Mouse (Mus musculus) R1 (cell line): ENCODE measurements around the gene Aldh4a1.

Experiments
- DNase-seq: peaks from one replicate; pipeline ENCODE4 v3.0.0-alpha.2; 2018; ENCODE audit warnings: low read depth, low spot score

Aldh4a1 gene

DNA sequence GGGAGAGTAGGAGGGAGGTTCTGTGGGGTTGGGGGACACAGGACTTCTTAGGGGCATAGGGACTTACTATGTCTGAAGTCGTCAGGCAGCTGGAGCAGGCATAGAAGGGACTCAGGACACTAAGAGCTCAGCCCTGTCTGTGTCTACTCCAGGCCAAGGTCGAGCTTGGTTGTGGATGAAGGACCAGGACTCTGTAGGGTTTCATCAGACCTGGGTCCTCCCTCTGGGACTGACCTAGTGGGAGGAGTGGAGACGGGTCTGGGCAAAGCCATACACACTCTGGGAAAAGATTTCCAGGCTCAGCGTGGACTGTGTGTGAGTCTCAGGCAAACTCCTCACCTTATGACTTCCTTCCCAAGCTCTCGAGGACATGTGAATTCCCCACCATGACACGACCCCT is 2.9 kb upstream of the Aldh4a1 start:
- DNase-seq, result no peak

DNA sequence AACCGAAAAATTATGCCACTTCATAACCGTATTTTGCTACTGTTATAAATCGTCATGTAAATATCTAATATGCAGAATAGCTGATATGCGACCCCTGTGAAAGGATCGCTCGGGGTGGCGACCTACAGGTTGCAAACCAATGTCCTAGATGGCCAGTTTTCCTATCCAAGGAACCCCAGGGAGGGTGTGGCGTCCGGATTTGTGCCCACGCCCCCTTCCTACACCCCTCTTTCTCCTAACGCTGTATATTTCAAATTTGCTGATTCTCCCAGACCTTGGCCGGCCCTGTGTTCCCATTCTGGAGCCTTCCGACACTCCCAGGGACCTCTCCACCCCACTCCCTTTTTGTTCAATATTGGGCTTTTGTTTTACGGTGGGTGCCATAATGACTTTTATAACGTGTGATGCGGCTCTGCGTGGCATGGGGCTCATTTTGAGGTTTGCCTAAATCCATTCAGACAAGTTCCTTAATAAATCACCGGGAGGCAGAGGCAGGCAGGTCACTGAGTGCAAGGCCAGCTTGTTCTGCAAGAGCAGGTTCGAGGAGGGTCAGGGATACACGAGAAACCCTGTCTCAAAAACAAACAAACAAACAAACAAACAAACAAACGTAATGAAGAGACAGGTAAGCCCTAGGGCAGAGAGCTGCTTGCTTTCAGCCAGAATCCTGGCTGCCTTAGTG is 909 bp downstream of the Aldh4a1 start:
- no peak for DNase-seq

DNA sequence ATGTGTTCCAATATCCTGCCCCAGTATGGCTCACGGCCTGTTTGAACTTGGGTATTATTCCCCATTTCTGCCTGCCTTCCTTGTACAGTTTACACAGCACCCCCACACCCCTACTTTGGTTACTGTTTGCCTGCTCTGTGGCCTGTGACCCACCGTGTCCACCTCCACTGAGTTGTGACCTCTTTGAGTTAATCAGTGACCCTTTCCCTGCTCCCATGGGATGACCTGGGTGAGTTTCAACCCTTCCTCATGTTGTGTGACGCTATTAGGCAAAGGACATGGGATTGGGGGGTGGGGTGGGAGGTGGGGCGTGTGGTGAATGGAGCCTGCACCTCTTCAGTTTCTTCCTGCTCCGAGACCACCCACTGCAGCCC is 1.4 kb downstream of the Aldh4a1 start:
- DNase-seq, result no peak

GRCm38 (mm10) chr4:139624706-139625105 is 2.0 kb downstream of the Aldh4a1 start:
- no peak for DNase-seq

DNA sequence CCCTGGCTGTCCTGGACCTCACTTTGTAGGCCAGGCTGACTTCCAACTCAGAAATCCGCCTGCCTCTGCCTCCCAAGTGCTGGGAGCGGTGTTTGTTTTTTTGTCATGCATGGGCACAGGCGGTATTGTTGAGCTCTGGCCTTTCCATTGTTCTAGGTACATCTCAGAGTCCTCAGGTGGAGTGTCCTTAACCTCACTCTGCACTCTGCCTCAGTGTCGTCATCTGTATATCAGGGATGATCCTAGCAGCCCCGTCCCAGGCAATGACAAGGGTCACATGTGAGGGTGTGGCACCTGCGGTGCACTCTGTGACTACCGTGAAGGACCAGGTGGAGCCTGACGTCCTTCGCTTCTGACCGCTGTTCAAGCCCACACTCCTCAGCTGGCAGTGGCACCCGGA is 4.7 kb downstream of the Aldh4a1 start:
- peak; percentile 53 for DNase-seq

GRCm38 (mm10) chr4:139630171-139630570 is 7.5 kb downstream of the Aldh4a1 start:
- peak; percentile 75 for DNase-seq

DNA sequence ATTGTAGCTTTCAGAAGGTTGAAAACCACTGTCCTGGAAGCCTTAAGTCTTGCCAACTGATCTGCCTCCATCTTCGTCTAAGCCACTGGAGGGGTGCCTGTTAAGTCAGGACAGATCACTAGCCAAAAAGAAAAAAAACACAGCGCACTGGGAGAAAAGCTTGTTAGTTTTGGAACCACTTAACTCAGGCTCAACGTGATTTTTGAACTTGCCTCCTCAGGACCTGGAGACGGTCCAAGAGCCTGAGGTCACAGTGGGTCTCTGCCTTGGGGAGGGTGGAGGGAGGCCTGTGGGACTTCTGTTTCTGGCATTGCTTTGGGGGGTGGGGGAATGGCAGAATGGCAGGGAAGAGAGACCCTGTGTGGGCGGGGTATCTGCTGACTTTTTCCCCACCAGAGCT is 8.5 kb downstream of the Aldh4a1 start:
- no peak for DNase-seq

DNA sequence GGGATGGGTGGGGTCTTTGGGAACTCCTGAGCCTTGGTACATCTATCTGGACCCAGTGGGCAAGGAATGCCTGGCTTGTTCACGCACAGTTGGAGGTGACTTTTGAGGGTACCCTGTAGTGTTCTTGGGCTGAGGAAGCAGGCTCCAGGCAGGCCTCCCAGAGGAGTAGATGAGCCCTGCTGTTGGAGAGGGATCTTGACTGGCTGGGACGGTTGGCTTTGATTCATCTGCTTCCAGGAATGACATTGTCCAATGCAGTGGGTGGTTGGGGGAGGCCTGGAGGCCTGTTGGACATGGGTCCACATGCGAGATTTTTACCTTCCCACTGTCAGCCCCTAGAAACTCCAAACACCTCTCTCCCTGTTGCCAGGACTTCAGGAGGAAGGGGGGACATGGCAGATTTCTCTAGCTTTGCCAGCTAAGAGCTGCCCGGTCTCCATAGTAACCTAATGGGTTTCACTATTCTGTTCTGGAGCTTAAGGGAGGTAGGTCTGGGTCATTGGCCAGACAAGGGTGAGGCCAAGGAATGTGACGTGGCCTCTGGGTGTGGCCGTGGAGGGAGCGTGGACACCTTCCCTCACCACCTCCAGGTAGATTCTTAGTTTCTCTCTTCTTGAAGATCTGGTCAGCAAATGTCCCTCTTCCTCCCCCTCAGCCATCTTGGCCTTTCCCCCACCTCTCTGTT is 9.0 kb downstream of the Aldh4a1 start:
- no peak for DNase-seq

- DNase-seq, result no peak
Observed at GRCm38 (mm10) chr4:139632254-139632580, 9.6 kb downstream of the Aldh4a1 start.

- peak; percentile 59 for DNase-seq
Observed at GRCm38 (mm10) chr4:139636373-139636772, 13.7 kb downstream of the Aldh4a1 start.

GRCm38 (mm10) chr4:139637847-139638246 is 15.2 kb downstream of the Aldh4a1 start:
- no peak for DNase-seq

DNA sequence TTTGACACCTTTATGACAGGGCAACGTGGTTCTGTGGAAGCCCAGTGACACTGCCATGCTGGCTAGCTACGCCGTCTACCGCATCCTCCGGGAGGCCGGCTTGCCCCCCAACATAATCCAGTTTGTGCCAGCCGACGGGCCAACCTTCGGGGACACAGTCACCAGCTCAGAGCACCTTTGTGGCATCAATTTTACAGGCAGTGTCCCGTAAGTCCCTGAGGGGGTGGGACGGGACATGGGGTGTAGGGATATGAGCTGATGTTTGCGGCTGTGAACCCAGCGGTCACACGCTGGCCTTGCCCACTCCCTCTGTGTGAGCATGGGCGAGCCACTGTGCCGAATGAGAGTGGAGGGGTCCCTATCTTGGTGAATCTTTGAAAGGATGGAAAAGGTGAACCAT is 15.7 kb downstream of the Aldh4a1 start:
- DNase-seq, result no peak

DNA sequence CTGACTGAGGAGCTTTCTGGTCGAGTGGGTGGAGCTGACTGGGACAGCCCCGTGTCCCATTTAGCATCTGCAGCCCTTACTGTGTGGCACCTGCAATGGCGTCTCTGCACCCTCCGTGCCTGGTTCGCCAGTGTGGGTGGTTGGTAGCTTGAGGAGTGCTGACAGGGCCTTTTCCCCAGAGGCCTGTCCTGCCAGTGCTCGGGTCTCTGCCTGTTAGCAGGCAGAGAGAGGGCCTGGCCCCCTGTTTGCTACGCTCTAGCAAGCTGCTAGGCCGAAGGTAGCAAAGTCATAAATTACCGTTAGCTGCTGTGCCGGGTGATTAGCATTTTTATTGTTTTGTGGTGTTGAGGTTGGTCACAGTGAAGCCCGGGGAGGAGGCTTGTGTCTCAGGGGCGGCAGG is 17.1 kb downstream of the Aldh4a1 start:
- no peak for DNase-seq

- no peak for DNase-seq
Observed at GRCm38 (mm10) chr4:139640333-139640732, 17.7 kb downstream of the Aldh4a1 start.

DNA sequence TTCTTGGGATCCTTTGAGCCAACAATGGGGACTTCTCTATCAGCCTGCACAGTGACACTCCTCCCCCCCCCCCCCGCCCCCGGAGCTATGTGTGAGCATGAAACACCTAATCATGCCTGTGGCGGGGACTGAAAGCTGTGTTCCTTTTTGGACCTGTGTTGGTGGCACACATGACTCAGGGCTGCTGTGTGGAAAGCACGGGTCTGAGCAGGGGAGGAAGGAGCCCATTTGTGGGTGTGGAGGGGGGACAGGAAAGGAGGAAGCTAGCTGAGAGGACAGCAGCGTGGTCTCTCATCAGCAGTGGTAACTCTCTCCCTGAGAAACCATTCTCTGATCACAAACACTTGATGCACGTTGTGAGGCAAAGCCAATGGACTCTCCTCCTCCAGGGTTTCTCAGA is 18.1 kb downstream of the Aldh4a1 start:
- DNase-seq, result no peak

GRCm38 (mm10) chr4:139641829-139642425 is 19.3 kb downstream of the Aldh4a1 start:
- DNase-seq, result peak; percentile 85

DNA sequence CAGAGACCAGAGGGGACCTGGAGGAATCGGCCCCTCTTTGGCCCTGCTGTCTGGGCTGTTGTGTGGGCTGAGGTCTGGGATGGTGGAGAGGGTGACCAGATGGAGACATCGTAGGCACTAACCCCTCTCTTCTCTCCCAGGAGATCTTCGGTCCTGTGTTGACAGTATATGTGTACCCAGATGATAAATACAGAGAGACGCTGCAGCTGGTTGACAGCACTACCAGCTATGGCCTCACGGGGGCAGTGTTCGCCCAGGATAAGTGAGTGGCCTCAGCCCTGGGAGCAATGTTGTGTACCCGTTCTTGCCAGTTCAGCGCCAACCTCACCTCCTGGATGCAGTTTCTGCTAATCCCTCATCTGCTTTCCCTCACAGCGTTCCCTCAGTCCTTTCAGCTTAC is 21.3 kb downstream of the Aldh4a1 start:
- DNase-seq, result peak; percentile 73

DNA sequence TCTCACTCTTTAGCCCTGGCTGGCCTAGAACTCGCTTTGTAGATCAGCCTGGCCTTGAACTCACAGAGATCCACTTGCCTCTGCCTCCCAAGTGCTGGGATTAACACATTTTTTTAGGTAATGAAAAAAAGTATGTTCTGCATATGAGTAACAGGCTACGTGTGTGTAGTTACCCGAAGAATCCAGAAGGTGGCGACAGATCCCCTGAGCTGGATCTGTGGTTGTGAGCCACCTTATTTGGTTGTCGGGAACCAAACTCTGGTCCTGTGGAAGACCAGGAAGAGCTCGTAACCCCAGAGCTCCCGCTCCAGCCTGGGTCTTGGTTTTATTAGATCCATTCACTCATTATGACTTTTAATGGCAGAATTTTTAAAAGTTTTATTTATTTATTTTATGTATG is 24.2 kb downstream of the Aldh4a1 start:
- DNase-seq, result peak; percentile 79

- no peak for DNase-seq
Observed at GRCm38 (mm10) chr4:139650086-139650743, 27.5 kb downstream of the Aldh4a1 start.

DNA sequence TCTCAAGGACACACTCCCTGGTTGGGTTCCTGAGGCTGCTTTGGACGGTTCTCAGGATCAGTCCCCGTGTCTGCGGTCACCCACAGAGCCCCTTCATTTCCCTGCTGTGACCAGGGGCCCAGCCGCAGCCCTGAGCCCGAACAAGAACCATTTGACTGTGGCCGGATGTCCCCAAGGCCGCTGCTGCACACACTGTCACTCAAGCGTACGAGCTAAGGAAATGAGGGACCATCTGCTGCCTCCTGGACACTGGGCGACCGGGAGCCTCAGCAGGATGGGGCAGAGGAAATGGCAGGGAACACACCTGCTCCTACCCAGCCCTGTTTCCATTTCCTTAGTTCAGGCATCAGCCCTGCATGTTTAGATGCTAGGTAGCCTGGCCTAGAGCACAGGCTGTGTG is 28.2 kb downstream of the Aldh4a1 start:
- DNase-seq, result no peak

DNA sequence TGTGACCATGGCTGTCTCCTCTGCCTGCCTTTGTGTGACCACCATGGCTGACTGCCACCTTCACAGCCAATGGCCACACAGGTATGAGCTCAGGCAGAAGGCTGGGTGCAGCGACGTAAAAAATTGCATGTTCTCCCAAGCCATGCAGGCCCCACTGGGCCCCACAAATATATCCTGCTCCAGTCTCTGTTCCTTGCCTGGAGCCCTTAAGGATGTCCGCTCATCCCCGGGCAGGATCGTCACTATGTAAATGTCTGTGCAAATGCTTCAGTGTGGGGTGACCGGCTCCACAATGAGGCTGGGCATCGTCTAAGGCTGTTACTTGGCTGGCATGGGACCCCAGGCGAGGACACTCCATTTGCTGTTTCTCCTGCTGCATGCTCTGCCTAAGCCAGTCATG is 30.6 kb downstream of the Aldh4a1 start, which contains the start of gene Tas1r2:
Gene Tas1r2, plus strand, starts transcription at position 301 of the 400 bp plus-strand sequence.
- no peak for DNase-seq

- DNase-seq, result no peak
Observed at GRCm38 (mm10) chr4:139661897-139662296, 39.2 kb downstream of the Aldh4a1 start.

DNA sequence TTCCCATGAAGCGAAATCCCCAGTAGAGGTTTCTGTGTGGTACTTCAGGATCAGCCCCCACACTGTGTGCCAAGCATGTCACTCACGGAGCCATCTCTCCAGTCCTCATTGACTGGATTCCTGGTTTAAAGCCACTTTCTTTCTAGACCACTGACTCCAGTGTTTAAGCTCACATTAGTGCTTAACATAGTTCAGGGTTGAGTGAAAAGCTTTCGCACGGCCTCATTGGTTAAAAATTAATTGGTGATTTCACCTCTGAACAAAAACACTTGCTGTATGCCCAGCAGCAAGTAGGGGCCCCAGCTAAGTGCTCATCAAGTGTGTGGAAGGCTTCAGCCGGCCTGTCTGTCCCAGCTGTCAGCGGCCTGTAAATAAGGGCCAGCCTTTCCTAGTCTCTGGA is 45.0 kb downstream of the Aldh4a1 start:
- no peak for DNase-seq
